Mouse (Mus musculus) lung, adult 2 months (tissue): ENCODE results near the gene Nudt2. TPM values are rescaled to one million over a fixed set of nuclear protein-coding genes. Genes with fewer than 3 reads are reported as not detected.

Experiments used
- DNase-seq: peaks from one replicate; pipeline ENCODE4 v3.0.0; 2022
- H3K4me1 ChIP-seq: fragments of 200-500 bp; 2 replicates; pipeline ENCODE4 v1.6.1; 2011; ENCODE audit warnings: low read length; ENCODE audit not compliant: control insufficient read depth, insufficient read depth
- H3K4me3 ChIP-seq: fragments of 200-500 bp; replicated peaks from 2 replicates; pipeline ENCODE3; 2011; ENCODE audit warnings: low read depth, mild to moderate bottlenecking, control low read depth, low read length; ENCODE audit errors: extremely low read depth
- CTCF ChIP-seq: fragments of 200-500 bp; IDR thresholded peaks from 2 replicates; pipeline ENCODE4 v1.5.1; 2011; ENCODE audit warnings: mild to moderate bottlenecking, low read length, control low read depth; ENCODE audit not compliant: insufficient read depth
- POLR2A ChIP-seq: fragments of 200-500 bp; IDR thresholded peaks from 2 replicates; pipeline ENCODE4 v1.6.1; 2011; ENCODE audit warnings: low read depth, mild to moderate bottlenecking, control low read depth, low read length, borderline replicate concordance; ENCODE audit errors: extremely low read depth
- WGBS: fragments of 180-500 bp; shearing (Covaris S2); methylation state at CpG from one replicate; pipeline ENCODE4 v1.1.7; 2018; 5-methylcytosine and 5-hydroxymethylcytosine counted together
- polyA plus RNA-seq: library from polyadenylated mRNA; depleted of rRNA; stranded (reverse); fragments of >200 nt; gene quantifications from 2 replicates; pipeline ENCODE4 v1.2.3, GENCODE M21; 2012

Nudt2 gene
- polyA plus RNA-seq, 1 experiment, result 11.7 TPM

DNA sequence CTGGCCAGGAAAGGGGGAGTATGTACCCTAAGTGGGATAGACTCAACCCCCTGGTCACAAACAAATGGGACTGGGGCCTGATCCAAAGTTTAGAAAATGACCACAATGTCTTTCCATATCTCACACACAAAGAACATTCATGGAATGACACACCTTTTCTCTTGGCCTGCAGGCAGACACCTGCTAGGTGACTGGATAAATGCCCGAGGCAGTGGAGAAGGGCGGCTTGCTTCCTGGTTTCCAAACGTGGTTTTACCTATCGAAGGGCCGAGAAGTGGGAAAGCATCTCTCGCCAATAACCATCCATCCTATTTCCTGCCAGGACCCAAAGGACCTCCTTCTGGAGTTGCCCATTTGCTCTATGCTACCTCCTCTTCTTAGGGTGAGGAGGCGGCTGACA is 28.0 kb downstream of the Nudt2 start:
- no peak for DNase-seq
- Histone ChIP-seq H3K4me1 (peaks cover 4% of the 10 kb centered on the region), H3K4me3 (no peak overlapping the region)
- 75% methylated on average over 7 of the region's 7 CpGs for WGBS
- TF ChIP-seq POLR2A (no peak), CTCF (no peak)

DNA sequence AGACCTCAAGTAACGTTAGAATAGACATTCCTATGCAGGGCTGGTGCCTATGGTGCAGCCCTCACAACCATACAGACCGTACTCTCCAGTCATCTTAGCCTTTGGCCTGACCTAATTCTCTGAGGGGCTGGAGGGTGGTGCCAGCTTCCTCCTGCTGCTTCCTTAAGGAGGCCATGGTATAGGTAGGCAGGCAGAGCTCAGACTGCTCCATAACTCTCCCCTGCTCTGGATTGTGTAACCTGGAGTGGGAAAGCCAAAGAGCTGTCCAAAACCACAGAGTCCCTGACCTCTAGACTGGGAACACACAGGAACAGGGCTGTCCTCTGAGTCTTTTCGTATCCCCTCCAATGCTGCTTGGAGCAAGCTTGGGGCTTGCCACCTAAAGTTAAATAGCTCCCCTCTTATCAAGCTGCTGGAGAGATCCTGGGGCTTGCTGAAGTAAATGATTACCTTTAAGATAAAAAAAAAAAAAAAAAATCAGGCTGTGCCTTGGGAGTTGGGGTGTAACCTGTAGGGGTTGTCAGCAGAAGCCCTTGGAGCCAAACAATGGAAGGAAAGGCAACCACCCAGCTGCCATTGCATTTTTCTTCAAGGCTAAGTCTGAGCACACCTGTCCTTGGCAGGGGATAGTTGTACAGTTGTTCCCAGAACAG is 28.6 kb downstream of the Nudt2 start:
- WGBS, result 65% methylated on average over 3 of the region's 3 CpGs
- DNase-seq, result peak; percentile 44
- H3K4me1 ChIP-seq, result peaks cover 5% of the 10 kb centered on the region
- TF ChIP-seq POLR2A (no peak), CTCF (no peak)
- no peak overlapping the region for H3K4me3 ChIP-seq

DNA sequence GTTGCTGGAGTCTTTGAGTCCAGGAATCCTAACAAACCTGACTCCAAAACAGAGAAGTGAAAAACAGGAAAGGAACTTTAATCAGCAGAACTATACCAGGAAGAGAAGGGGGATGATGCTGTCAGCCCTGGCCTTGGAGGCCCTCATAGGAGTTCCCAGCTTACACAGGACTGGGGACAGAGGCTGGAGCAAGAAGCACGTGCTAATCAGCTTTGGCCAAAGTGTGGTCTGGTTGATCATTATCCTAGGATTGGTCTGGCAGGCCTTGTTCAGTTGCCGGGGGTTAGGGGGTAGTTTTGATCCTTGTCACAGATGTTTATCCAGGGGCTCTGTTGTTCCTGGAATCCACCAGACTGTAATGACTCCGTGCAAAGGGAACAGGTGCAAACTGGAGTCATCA is 29.4 kb downstream of the Nudt2 start:
- no peak overlapping the region for H3K4me3 ChIP-seq
- TF ChIP-seq POLR2A (no peak), CTCF (no peak)
- H3K4me1 ChIP-seq, result peaks cover 5% of the 10 kb centered on the region
- no peak for DNase-seq
- WGBS, result 28% methylated on average over 3 of the region's 3 CpGs

DNA sequence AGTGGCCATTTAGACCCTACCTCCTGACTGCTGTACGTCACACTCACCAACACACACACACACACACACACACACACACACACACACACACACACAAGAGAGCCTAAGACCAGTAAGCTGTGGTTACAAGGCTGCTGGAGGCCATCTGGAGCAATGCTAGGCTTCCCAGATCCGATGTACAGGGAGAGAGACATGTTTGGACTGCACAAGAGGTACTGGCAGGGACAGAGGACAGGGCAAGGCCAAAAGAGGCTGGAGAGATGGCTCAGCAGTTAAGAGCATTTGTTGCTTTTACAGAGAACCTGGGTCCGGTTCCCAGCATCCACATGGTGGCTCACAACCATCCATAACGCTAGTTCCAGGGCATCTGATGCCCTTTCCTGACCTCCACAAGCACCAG is 30.1 kb downstream of the Nudt2 start:
- no peak for DNase-seq
- WGBS, result 81% methylated on average over 4 of the region's 4 CpGs
- TF ChIP-seq POLR2A, result no peak
- TF ChIP-seq CTCF, result no peak
- Histone ChIP-seq H3K4me3 (no peak overlapping the region), H3K4me1 (peaks cover 5% of the 10 kb centered on the region)

DNA sequence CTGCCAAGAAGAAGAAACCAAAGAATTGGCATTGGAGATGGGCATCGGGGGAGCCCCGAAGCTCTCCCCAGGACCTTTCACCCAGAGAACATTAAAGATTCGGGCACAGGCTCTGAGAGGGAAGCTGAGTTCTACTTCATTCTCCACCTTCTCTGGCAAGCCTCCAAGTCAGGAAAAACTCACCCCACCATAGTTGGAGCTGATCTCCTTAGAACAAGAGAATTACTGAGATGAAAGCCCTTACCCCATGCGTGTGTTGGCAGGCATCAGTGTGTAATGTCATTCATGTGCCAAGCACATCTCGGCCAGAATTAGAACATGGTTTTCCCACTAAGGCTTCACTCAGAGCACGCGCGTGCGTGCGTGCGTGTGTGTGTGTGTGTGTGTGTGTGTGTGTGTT is 30.9 kb downstream of the Nudt2 start:
- H3K4me1 ChIP-seq, result peaks cover 5% of the 10 kb centered on the region
- peak; percentile 22 for DNase-seq
- TF ChIP-seq CTCF (no peak), POLR2A (no peak)
- no peak overlapping the region for H3K4me3 ChIP-seq
- WGBS, result 57% methylated on average over 11 of the region's 11 CpGs

DNA sequence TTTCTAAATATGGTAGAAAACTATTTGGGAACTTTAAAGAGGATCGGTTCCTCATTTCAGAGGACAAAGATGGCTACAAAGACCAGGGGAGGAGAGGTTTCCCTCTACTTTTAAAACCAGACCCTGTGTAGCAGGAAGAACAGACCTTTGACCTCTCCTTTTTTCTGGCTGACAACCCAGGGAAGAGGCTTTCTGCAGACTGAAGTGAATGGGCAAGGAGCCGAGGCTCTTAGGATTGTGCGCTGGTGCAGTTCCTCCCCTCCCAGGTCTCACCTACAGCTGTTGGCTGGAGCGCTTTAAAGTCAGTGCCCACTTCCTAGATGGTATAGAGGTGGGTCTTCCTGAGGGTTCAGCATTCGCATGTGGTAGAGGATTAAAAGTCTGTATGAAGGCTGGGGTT is 32.1 kb downstream of the Nudt2 start:
- 67% methylated on average over 5 of the region's 5 CpGs for WGBS

DNA sequence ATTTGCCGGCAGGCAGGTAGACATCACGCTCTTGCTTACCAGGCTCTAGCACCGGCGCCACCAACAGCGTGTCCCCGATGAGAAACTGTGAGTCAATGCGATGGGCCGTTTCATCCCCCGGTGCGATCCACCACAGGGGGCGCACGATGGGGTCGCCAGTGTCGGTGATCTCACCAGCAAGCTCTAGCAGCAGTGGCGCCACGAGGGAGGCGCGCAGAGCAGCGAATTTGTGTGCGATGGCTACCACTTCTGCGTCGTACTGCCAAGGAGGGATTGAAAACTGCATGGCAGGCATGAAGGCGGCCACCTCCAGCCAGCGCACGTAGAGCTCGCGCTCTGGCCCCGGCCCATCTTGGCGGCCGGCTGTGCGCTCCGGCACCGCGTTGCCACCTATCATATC is 32.6 kb downstream of the Nudt2 start:
- DNase-seq, result no peak
- peaks cover 5% of the 10 kb centered on the region for H3K4me1 ChIP-seq
- H3K4me3 ChIP-seq, result no peak overlapping the region
- TF ChIP-seq CTCF, result no peak
- no peak for TF ChIP-seq POLR2A
- WGBS, result 30% methylated on average over 34 of the region's 34 CpGs

More for the DNA sequence above, 32.1 kb downstream of the Nudt2 start:
- Histone ChIP-seq H3K4me1 (peaks cover 5% of the 10 kb centered on the region), H3K4me3 (no peak overlapping the region)
- no peak for DNase-seq
- no peak for TF ChIP-seq CTCF
- TF ChIP-seq POLR2A, result no peak

DNA sequence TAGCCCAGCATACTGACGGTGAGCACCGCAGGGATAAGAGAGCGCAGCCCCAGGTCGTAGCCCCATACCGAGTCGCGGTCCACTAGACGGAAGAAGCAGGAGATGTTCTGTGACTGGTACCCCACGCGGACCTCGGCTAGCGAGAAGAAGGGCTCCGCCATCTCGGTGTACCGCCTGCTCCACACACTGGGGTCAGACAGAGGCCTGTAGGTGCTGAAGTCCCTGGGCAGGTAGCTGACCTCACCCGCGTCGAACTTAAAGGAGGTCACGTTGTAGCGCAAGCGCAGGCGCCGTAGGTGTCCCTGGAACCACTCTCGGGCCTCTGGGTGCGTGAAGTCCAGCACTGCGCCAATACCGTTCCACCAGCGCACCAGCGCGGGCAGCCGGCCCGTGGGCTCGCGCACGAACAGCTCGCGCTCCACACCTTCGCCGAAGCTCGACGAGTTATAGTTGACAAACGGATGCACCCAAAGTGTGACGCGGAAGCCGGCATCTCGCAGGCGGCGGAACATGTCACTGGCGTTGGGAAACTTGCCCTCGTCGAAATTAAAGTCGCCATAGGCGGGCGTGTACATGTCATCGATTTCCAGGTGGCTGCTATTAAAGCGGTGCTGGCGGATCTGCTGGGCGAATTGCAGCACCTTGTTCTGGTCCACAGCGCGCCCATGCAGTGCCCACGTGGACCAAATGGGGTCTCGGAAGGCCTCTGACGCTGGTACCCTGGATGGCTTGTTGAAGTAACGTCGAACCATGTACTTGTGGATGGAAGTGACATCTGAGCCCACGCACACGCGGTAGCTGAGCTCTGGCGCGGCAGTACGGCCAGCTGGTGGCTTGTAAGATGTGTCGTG is 33.3 kb downstream of the Nudt2 start:
- Histone ChIP-seq H3K4me1 (peaks cover 5% of the 10 kb centered on the region), H3K4me3 (no peak overlapping the region)
- 40% methylated on average over 72 of the region's 72 CpGs for WGBS
- TF ChIP-seq POLR2A (no peak), CTCF (no peak)
- no peak for DNase-seq

DNA sequence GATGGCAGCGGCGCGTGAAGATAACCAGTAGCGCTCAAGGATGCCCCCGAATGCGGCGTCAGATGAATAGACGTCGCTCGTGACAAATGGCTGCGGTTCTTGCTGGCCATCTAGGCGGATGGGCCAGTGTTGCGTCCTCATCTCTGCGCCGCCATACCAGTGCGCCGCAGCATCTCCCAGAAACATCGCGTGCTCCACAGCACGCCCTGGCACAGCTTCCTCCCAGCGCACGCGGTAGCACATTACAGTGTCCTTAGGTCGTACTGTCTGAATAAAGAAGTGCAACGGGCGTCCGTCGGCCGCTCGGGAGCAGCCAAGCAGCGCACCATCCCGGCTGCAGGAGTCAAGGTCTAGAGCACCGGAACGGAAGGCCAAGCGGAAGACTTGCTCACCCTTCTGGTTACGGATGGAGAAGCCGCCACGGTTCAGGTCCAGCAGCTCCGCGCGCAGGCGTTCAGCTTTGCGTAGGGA is 34.0 kb downstream of the Nudt2 start:
- WGBS, result 43% methylated on average over 43 of the region's 43 CpGs
- H3K4me3 ChIP-seq, result no peak overlapping the region
- no peak for DNase-seq
- TF ChIP-seq POLR2A (no peak), CTCF (no peak)
- peaks cover 5% of the 10 kb centered on the region for H3K4me1 ChIP-seq
